Mouse (Mus musculus) hindbrain, embryonic 15.5 days (tissue): Measurements from ENCODE around the gene Hoxb4. TPM values are rescaled to one million over a fixed set of nuclear protein-coding genes. Genes with fewer than 3 reads are reported as not detected.

Experiments
- ATAC-seq: fragments of 200-750 bp; cut with Nextera tagmentation; 2 replicates; pipeline ENCODE4 v1.8.0; 2017; ENCODE audit warnings: low read depth, moderate number of reproducible peaks, moderate TSS enrichment; ENCODE audit not compliant: low FRiP score
- H3K27ac ChIP-seq: fragments of 300-500 bp; sonication (generic); replicated peaks from 2 replicates; pipeline ENCODE4 v1.5.1; 2015; ENCODE audit warnings: mild to moderate bottlenecking, inconsistent platforms
- H3K27me3 ChIP-seq: fragments of 300-500 bp; sonication (generic); 2 replicates; pipeline ENCODE4 v1.6.1; 2015; ENCODE audit warnings: control low read depth, inconsistent platforms
- H3K36me3 ChIP-seq: fragments of 300-500 bp; sonication (generic); 2 replicates; pipeline ENCODE4 v1.6.1; 2015; ENCODE audit warnings: control low read depth, inconsistent platforms
- H3K4me1 ChIP-seq: fragments of 300-500 bp; sonication (generic); replicated peaks from 2 replicates; pipeline ENCODE4 v1.6.1; 2015; ENCODE audit warnings: control low read depth, inconsistent platforms
- H3K4me2 ChIP-seq: fragments of 300-500 bp; sonication (generic); 2 replicates; pipeline ENCODE4 v1.6.1; 2015; ENCODE audit warnings: moderate library complexity, mild to moderate bottlenecking, inconsistent platforms
- H3K4me3 ChIP-seq: fragments of 300-500 bp; sonication (generic); 2 replicates; pipeline ENCODE4 v1.5.1; 2015; ENCODE audit warnings: mild to moderate bottlenecking, inconsistent platforms
- H3K9ac ChIP-seq: fragments of 300-500 bp; sonication (generic); 2 replicates; pipeline ENCODE4 v1.6.1; 2015; ENCODE audit warnings: inconsistent platforms
- H3K9me3 ChIP-seq: fragments of 300-500 bp; sonication (generic); 2 replicates; pipeline ENCODE4 v1.6.1; 2016; ENCODE audit warnings: control low read depth, inconsistent platforms
- WGBS: fragments of 180-500 bp; shearing (Covaris S2); methylation state at CpG from one replicate; pipeline ENCODE4 v1.1.7; 2015; 5-methylcytosine and 5-hydroxymethylcytosine counted together
- microRNA counts: library from miRNA; unstranded; fragments of <30 nt; microRNA quantifications from one replicate; lab custom pipeline; 2016
- microRNA-seq: library from miRNA; unstranded; fragments of <30 nt; microRNA quantifications from one replicate; pipeline ENCODE4, GENCODE M21; 2016
- polyA plus RNA-seq: library from polyadenylated mRNA; unstranded; fragments of >200 nt; fragmentation: Nextera tagmentation; extraction: Ambion mirVana; gene quantifications from 2 replicates; pipeline ENCODE4 v1.2.1, GENCODE M21; 2015

Gene Hoxb4
- polyA plus RNA-seq, 1 experiment from 2014 or later, result 3.8 TPM

GRCm38 (mm10) chr11:96367141-96367540 is 49.1 kb downstream of the Hoxb4 start:
- Histone ChIP-seq H3K27ac (no peak overlapping the region), H3K4me2 (peak overlapping the region; percentile 41; the same call in 1 of the 2 replicates), H3K9me3 (no peaks in the 10 kb centered on the region), H3K9ac (no peak overlapping the region), H3K36me3 (no peaks in the 10 kb centered on the region), H3K4me1 (peaks cover 14% of the 10 kb centered on the region), H3K4me3 (no peak overlapping the region), H3K27me3 (peaks cover 74% of the 10 kb centered on the region)
- no peak for ATAC-seq
- WGBS, result 32% methylated on average over 6 of the region's 6 CpGs

GRCm38 (mm10) chr11:96368686-96369085 is 50.6 kb downstream of the Hoxb4 start:
- no peak overlapping the region for H3K9ac ChIP-seq
- no peak overlapping the region for H3K4me2 ChIP-seq
- no peaks in the 10 kb centered on the region for H3K9me3 ChIP-seq
- no peaks in the 10 kb centered on the region for H3K36me3 ChIP-seq
- H3K27ac ChIP-seq, result no peak overlapping the region
- WGBS, result 34% methylated on average over 5 of the region's 5 CpGs
- no peak overlapping the region for H3K4me3 ChIP-seq
- no peak for ATAC-seq
- H3K27me3 ChIP-seq, result peaks cover 80% of the 10 kb centered on the region
- H3K4me1 ChIP-seq, result peaks cover 14% of the 10 kb centered on the region

- H3K27ac ChIP-seq, result no peak overlapping the region
Observed at GRCm38 (mm10) chr11:96369140-96369539, 51.1 kb downstream of the Hoxb4 start.

More at GRCm38 (mm10) chr11:96369140-96369539, 51.1 kb downstream of the Hoxb4 start:
- peaks cover 81% of the 10 kb centered on the region for H3K27me3 ChIP-seq
- no peaks in the 10 kb centered on the region for H3K36me3 ChIP-seq
- no peak overlapping the region for H3K9ac ChIP-seq
- no peak for ATAC-seq
- H3K9me3 ChIP-seq, result no peaks in the 10 kb centered on the region
- H3K4me2 ChIP-seq, result no peak overlapping the region
- WGBS, result 15% methylated on average over 7 of the region's 7 CpGs
- H3K4me3 ChIP-seq, result no peak overlapping the region
- peaks cover 14% of the 10 kb centered on the region for H3K4me1 ChIP-seq

MicroRNAs within 50 kb of the gene (microRNA counts, 519-probe panel; counts per million panel counts)
- 4,252 counts per million, percentile 87 among the panel's probes with 10 or more counts for microRNA mmu-miR-10a (lab: Ali Mortazavi, UCI)

Small RNA genes within 50 kb of the gene (microRNA-seq; reads per million reads assigned to microRNA genes)
- 86,323 reads per million, percentile 100 among the genes with 10 or more reads in this experiment for gene Mir10a

Other genes starting within 250 kb of the Hoxb4 start
- gene Atp5g1, start 242.6 kb upstream of the Hoxb4 start, polyA plus RNA-seq, result 772 and 777 TPM in 2 replicates
- 0.09 and 0.10 TPM in 2 replicates for gene Calcoco2, start 206.3 kb upstream of the Hoxb4 start, polyA plus RNA-seq
- 0.29 and 0.43 TPM in 2 replicates for gene Ttll6, start 184.5 kb upstream of the Hoxb4 start, polyA plus RNA-seq
- gene Hoxb13, start 124.0 kb upstream of the Hoxb4 start, polyA plus RNA-seq, result not detected in 2 replicates
- 2.1 and 15.7 TPM in 2 replicates for gene Hoxb9, start 46.8 kb upstream of the Hoxb4 start, polyA plus RNA-seq
- 18.2 and 26.1 TPM in 2 replicates for gene Hoxb8, start 36.4 kb upstream of the Hoxb4 start, polyA plus RNA-seq
- 26.5 and 33.6 TPM in 2 replicates for gene Hoxb7, start 31.6 kb upstream of the Hoxb4 start, polyA plus RNA-seq
- gene Hoxb6, start 25.8 kb upstream of the Hoxb4 start, polyA plus RNA-seq, result 52.1 and 66.7 TPM in 2 replicates
- 115 and 140 TPM in 2 replicates for gene Hoxb5, start 14.9 kb upstream of the Hoxb4 start, polyA plus RNA-seq
- 12.8 and 13.2 TPM in 2 replicates for gene Hoxb3, start 5.1 kb downstream of the Hoxb4 start, polyA plus RNA-seq
- gene Hoxb2, start 32.3 kb downstream of the Hoxb4 start, polyA plus RNA-seq, result 26.8 and 32.9 TPM in 2 replicates
- gene Hoxb1, start 47.5 kb downstream of the Hoxb4 start, polyA plus RNA-seq, result 0.30 and 0.52 TPM in 2 replicates
- 6.1 and 6.5 TPM in 2 replicates for gene Skap1, start 146.3 kb downstream of the Hoxb4 start, polyA plus RNA-seq